26 mouse cellular contexts compared by ENCODE assay signal in genomic region chr9:32535201-32535955, GRCm38 (mm10). TPM values are rescaled to one million over a fixed set of nuclear protein-coding genes. Genes with fewer than 3 reads are reported as not detected.
DNase-seq lines count a peak whose midpoint lies in the region; ATAC-seq and TF ChIP-seq lines count a peak whose summit lies in the region.
"Had no signal": no experiment of that assay in that cellular context is flagged by ENCODE, and none has a peak within 500 bp of the region (broad histone marks: within the 10 kb centered on the region; RNA-seq: fewer than 3 reads in every experiment).

No protein-coding gene starts in this region.

- 0 out of 2 replicates have a peak overlapping the region, but pooled peaks have one; percentile 4 for H3K27ac ChIP-seq in gastrocnemius, adult 2 months
- H3K27ac ChIP-seq in intestine, embryonic 14.5 days (ENCODE audit: low read depth): no peak overlapping the region
- H3K27ac ChIP-seq in intestine, postnatal 0 days (ENCODE audit: low read depth, low read length): no peak overlapping the region
- H3K27ac ChIP-seq in thymus, adult 2 months (ENCODE audit: control insufficient read depth, insufficient read depth, low read length): peak overlapping the region; percentile 52; the same call in 1 of the 2 replicates
- H3K27ac ChIP-seq: forebrain, embryonic 13.5 days; heart, embryonic 15.5 days; hindbrain, embryonic 14.5 days; intestine, embryonic 15.5 days; kidney, postnatal 0 days; limb, embryonic 13.5 days; liver, embryonic 13.5 days; midbrain, embryonic 12.5 days; neural tube, embryonic 13.5 days had no signal

- no peaks in the 10 kb centered on the region; the same call in 1 of the 2 replicates for H3K4me1 ChIP-seq in intestine, embryonic 14.5 days (replicated peaks; ENCODE audit: control insufficient read depth, insufficient read depth, low read length)
- H3K4me1 ChIP-seq in intestine, postnatal 0 days (replicated peaks; ENCODE audit: control insufficient read depth, insufficient read depth, low read length): no peaks in the 10 kb centered on the region
- peaks cover 27% of the 10 kb centered on the region for H3K4me1 ChIP-seq in thymus, adult 2 months (replicated peaks; ENCODE audit: control insufficient read depth, insufficient read depth, low read length)

- H3K4me3 ChIP-seq in gastrocnemius, adult 2 months: peak overlapping the region; percentile 23
- H3K4me3 ChIP-seq in intestine, embryonic 14.5 days (ENCODE audit: low read depth, low read length): no peak overlapping the region
- H3K4me3 ChIP-seq in intestine, postnatal 0 days (ENCODE audit: low read depth, low read length): no peak overlapping the region
- H3K4me3 ChIP-seq in thymus, adult 2 months (ENCODE audit: control insufficient read depth, insufficient read depth, low read length): no peak overlapping the region
- H3K4me3 ChIP-seq: forebrain, embryonic 13.5 days; heart, embryonic 15.5 days; intestine, embryonic 15.5 days; limb, embryonic 13.5 days; liver, embryonic 13.5 days; midbrain, embryonic 12.5 days; neural tube, embryonic 13.5 days had no signal

- no peaks in the 10 kb centered on the region for H3K36me3 ChIP-seq in intestine, embryonic 14.5 days (ENCODE audit: control insufficient read depth, insufficient read depth, low read length)
- no peaks in the 10 kb centered on the region for H3K36me3 ChIP-seq in intestine, postnatal 0 days (ENCODE audit: control insufficient read depth, insufficient read depth)
- no peaks in the 10 kb centered on the region for H3K36me3 ChIP-seq in thymus, adult 2 months (ENCODE audit: control insufficient read depth, insufficient read depth, low read length)
- H3K36me3 ChIP-seq: heart, embryonic 15.5 days; intestine, embryonic 15.5 days; liver, embryonic 13.5 days; midbrain, embryonic 12.5 days; neural tube, embryonic 13.5 days had no signal

- no peak for ATAC-seq in intestine, embryonic 14.5 days (replicated peaks; ENCODE audit: low FRiP score, low TSS enrichment, low read depth)
- no peak for ATAC-seq in intestine, postnatal 0 days
- ATAC-seq: forebrain, embryonic 13.5 days; intestine, embryonic 15.5 days; lung, postnatal 0 days had no signal

- H3K4me2 ChIP-seq in intestine, embryonic 14.5 days (ENCODE audit: low read length): no peak overlapping the region
- no peak overlapping the region for H3K4me2 ChIP-seq in intestine, postnatal 0 days (replicated peaks; ENCODE audit: low read depth)
- H3K4me2 ChIP-seq: forebrain, embryonic 13.5 days; heart, embryonic 15.5 days; hindbrain, embryonic 14.5 days; intestine, embryonic 15.5 days; limb, embryonic 13.5 days; liver, embryonic 13.5 days; midbrain, embryonic 12.5 days; neural tube, embryonic 13.5 days had no signal

- H3K9me3 ChIP-seq in intestine, embryonic 14.5 days (ENCODE audit: control insufficient read depth, low read length): no peaks in the 10 kb centered on the region
- no peaks in the 10 kb centered on the region for H3K9me3 ChIP-seq in intestine, postnatal 0 days (ENCODE audit: control insufficient read depth)
- H3K9me3 ChIP-seq: forebrain, embryonic 13.5 days; heart, embryonic 15.5 days; intestine, embryonic 15.5 days; limb, embryonic 13.5 days; liver, embryonic 13.5 days; midbrain, embryonic 12.5 days; neural tube, embryonic 13.5 days had no signal

- no peak overlapping the region for H3K9ac ChIP-seq in intestine, embryonic 14.5 days (ENCODE audit: low read length)
- no peak overlapping the region for H3K9ac ChIP-seq in intestine, postnatal 0 days (ENCODE audit: low read depth, low read length)
- H3K9ac ChIP-seq: forebrain, embryonic 13.5 days; heart, embryonic 15.5 days; hindbrain, embryonic 14.5 days; intestine, embryonic 15.5 days; limb, embryonic 13.5 days; liver, embryonic 13.5 days; midbrain, embryonic 12.5 days; neural tube, embryonic 13.5 days had no signal

- TF ChIP-seq CTCF in gastrocnemius, adult 2 months (IDR thresholded peaks at IDR 0.05): no peak
- no peak for TF ChIP-seq CTCF in intestine, postnatal 0 days (IDR thresholded peaks at IDR 0.05; ENCODE audit: low read depth)
- no peak for TF ChIP-seq CTCF in thymus, adult 2 months (IDR thresholded peaks at IDR 0.05; ENCODE audit: borderline replicate concordance, control insufficient read depth, extremely low read depth, insufficient read depth, low read length, poor library complexity)

- DNase-seq in gastrocnemius, adult 2 months: no peak
- no peak for DNase-seq in gastrocnemius, postnatal 25 days
- peak; percentile 40 for DNase-seq in intestine, embryonic 14.5 days (ENCODE audit: low spot score)
- no peak for DNase-seq in thymus, adult 2 months
- no peak for DNase-seq in thymus, postnatal 36 days
- DNase-seq in lung, postnatal 14 days: no peak
- DNase-seq: adrenal gland, postnatal 25 days; cerebellum, adult 8-10 months; cerebellum, postnatal 36 days; gastrocnemius, postnatal 14 days; heart, adult 18-20 months; kidney, adult 8-10 months; kidney, postnatal 4 days; liver, embryonic 13.5 days; lung, adult 18-20 months; right cerebral cortex, postnatal 4 days had no signal

- WGBS in intestine, embryonic 14.5 days: 72% methylated on average over 2 of the region's 2 CpGs
- 58% methylated on average over 2 of the region's 2 CpGs for WGBS in intestine, postnatal 0 days
- 7% methylated on average over 2 of the region's 2 CpGs for WGBS in thymus, adult 2 months

- intact Hi-C loops in gastrocnemius, adult 2 months (cut with DNase I): no loop called here

- H3K27me3 ChIP-seq in intestine, embryonic 14.5 days (replicated peaks; ENCODE audit: control insufficient read depth, insufficient read depth, low read length): no peaks in the 10 kb centered on the region
- H3K27me3 ChIP-seq in intestine, postnatal 0 days (replicated peaks; ENCODE audit: control insufficient read depth, insufficient read depth, low read length): peaks cover 14% of the 10 kb centered on the region; the same call in 1 of the 2 replicates
- no peaks in the 10 kb centered on the region for H3K27me3 ChIP-seq in thymus, adult 2 months (ENCODE audit: control insufficient read depth, insufficient read depth, low read length)
- H3K27me3 ChIP-seq: limb, embryonic 13.5 days had no signal

- no peak for TF ChIP-seq POLR2A in thymus, adult 2 months (IDR thresholded peaks at IDR 0.05; ENCODE audit: control insufficient read depth, extremely low read depth, insufficient read depth, low read length, poor library complexity)

RNA-seq across cellular contexts. Expression of gene Fli1, which starts 7.3 kb away (rescaled TPM):
- 1 to 10 TPM; 7.9 to 8.5 TPM for total RNA-seq in gastrocnemius, adult 2 months (2021)
- 1 to 10 TPM; 7.3 to 9.4 TPM for total RNA-seq in gastrocnemius, postnatal 25 days (2021)
- polyA plus RNA-seq in intestine, embryonic 14.5 days (2014; fragmentation: Nextera tagmentation; extraction: Ambion mirVana): 14.8 and 15.0 TPM in 2 replicates
- polyA plus RNA-seq in intestine, postnatal 0 days (2015; fragmentation: Nextera tagmentation; extraction: Ambion mirVana): 6.0 and 6.1 TPM in 2 replicates
- polyA plus RNA-seq in thymus, adult 2 months (2012; rRNA removed): 28.5 and 33.9 TPM in 2 replicates

Comparison
In these comparisons a context has a peak if more than half of its experiments do, and no peak if none do; other contexts are left out.
1. H3K27ac ChIP-seq: peak in gastrocnemius, adult 2 months (single experiment) and thymus, adult 2 months (single experiment); none in intestine, embryonic 14.5 days (single experiment) and intestine, postnatal 0 days (single experiment).